Mouse (Mus musculus) brain, embryonic 14.5 days (tissue): Measurements from ENCODE around the gene Tet2. TPM values are rescaled to one million over a fixed set of nuclear protein-coding genes. Genes with fewer than 3 reads are reported as not detected.

Experiments used
- DNase-seq: peaks from one replicate; pipeline ENCODE4 v3.0.0-alpha.2; 2011; ENCODE audit warnings: low read depth
- CTCF ChIP-seq: fragments of 200-500 bp; IDR thresholded peaks from 2 replicates; pipeline ENCODE4 v1.5.1; 2012; ENCODE audit warnings: inconsistent platforms, mild to moderate bottlenecking, moderate library complexity, borderline replicate concordance; ENCODE audit not compliant: insufficient read depth, insufficient read length; ENCODE audit errors: extremely low read depth
- POLR2A ChIP-seq: fragments of 200-500 bp; IDR thresholded peaks from 2 replicates; pipeline ENCODE4 v1.6.1; 2012; ENCODE audit warnings: mild to moderate bottlenecking, inconsistent platforms, borderline replicate concordance; ENCODE audit not compliant: poor library complexity, insufficient read depth, insufficient read length, severe bottlenecking; ENCODE audit errors: extremely low read depth
- polyA plus RNA-seq: library from polyadenylated mRNA; depleted of rRNA; stranded (reverse); fragments of >200 nt; gene quantifications from 2 replicates; pipeline ENCODE4 v1.2.3, GENCODE M21; 2012

Gene Tet2
- polyA plus RNA-seq, 1 experiment, result 31.7 TPM

GRCm38 (mm10) chr3:133471101-133471500, 73.8 kb downstream of the Tet2 start:
- DNase-seq, result no peak
- no peak for TF ChIP-seq CTCF
- TF ChIP-seq POLR2A, result no peak

DNA sequence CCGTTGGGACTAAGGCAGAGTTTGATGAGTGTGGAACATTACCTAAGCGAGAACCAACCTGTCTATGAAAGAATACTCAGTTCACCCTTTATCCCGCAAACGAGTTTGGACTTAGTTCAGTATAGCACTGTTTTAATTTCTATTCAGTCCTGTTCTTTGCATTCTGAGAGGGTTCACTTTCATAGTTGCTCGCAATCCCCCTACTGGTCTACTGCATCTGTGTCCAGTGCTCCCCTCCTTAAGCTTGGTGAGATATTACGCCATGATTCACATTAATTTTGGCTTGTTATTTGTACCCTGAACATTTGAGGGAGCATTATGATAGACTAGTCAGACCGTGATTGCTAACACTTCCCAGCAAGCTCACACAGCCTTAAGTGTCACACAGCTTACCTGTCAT, 76.1 kb downstream of the Tet2 start:
- no peak for DNase-seq
- TF ChIP-seq POLR2A, result no peak
- TF ChIP-seq CTCF, result no peak

DNA sequence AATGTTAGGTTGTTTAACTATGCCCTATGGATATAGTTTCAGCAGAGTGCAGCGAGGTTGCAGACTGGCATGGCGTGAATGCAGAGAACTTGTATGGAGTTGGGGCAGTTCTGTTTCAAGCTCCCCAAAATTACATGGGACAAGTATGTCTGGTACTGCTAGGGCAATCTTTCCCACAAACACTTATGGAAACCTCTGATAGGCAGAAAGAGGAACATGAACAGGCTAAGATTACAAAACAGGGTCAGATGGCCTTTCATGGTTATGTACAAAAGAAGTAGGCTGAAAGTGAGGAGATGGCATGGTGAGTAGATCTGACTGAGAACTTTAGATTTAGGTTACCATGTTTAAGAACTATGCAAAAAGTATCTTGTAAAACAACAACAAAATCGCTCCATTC, 81.7 kb downstream of the Tet2 start:
- TF ChIP-seq POLR2A (no peak), CTCF (no peak)
- DNase-seq, result no peak

- no peak for TF ChIP-seq CTCF
- no peak for TF ChIP-seq POLR2A
Observed at GRCm38 (mm10) chr3:133462485-133462884, 82.5 kb downstream of the Tet2 start.

GRCm38 (mm10) chr3:133462059-133462458, 82.9 kb downstream of the Tet2 start:
- TF ChIP-seq CTCF (no peak), POLR2A (no peak)

More at GRCm38 (mm10) chr3:133462485-133462884, 82.5 kb downstream of the Tet2 start:
- no peak for DNase-seq

DNA sequence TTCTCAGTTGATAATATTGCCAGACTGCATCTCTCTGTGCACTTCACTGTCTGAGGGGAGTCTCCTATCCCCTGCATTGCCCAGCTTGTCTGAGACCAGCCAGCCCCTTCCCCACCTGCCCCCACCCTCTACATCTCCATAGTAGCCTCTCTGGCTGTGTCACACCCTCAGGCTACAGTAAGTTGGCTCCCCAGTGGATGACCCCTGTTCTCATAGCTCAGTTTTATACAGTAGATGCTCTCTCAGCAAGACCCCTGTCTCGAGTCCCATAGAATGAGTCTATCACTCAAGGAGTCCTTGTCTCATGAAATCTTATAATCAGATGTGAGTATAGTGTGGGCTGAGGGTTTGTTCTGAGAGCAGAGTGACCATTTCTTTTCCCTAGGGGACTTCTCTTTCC, 85.8 kb downstream of the Tet2 start:
- TF ChIP-seq POLR2A, result no peak
- TF ChIP-seq CTCF, result no peak
- no peak for DNase-seq

More at GRCm38 (mm10) chr3:133462059-133462458, 82.9 kb downstream of the Tet2 start:
- DNase-seq, result no peak

- no peak for DNase-seq
- TF ChIP-seq POLR2A (no peak), CTCF (no peak)
Observed at GRCm38 (mm10) chr3:133453896-133454295, 91.0 kb downstream of the Tet2 start.

DNA sequence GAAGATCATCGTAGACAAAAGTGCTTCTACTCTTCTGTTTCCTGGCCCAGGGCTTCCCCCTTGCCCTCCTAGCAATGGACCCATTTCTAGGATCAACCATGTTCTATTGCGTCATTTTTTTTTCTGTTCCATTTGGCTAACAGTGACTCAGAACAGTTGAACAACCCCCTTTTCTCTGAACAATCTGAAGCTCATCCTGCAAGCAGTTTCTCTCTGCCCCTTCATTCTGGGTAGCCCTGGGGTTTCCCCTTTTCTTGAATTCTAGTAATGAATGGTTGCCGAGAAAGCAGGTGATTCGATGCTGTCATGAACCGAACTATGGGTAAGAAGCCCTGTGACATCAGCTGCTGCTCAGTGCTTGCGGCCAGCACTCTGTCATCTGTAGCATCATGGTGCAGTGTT, 108.0 kb downstream of the Tet2 start:
- DNase-seq, result no peak
- TF ChIP-seq POLR2A (no peak), CTCF (no peak)

- DNase-seq, result no peak
- TF ChIP-seq CTCF (no peak), POLR2A (no peak)
Observed at GRCm38 (mm10) chr3:133436279-133436860, 108.6 kb downstream of the Tet2 start.

DNA sequence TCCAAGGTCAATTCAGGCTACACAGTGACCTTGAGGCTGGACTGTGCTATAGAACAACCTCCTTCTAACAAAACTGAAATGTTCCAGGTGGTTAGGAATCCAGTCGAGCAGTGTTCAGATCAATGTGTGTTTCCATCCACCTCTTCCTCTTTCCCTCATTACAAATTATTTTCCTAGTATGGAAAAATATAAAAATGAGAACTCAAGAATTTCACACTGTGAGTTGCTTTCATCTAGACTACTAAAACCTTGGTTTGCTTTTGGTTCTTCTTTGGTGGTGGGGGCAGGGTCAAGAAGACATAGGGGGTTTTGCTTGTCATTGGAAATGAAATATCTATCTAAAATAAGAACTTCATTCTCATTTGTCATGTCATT, 109.2 kb downstream of the Tet2 start:
- TF ChIP-seq CTCF (no peak), POLR2A (no peak)
- DNase-seq, result no peak

DNA sequence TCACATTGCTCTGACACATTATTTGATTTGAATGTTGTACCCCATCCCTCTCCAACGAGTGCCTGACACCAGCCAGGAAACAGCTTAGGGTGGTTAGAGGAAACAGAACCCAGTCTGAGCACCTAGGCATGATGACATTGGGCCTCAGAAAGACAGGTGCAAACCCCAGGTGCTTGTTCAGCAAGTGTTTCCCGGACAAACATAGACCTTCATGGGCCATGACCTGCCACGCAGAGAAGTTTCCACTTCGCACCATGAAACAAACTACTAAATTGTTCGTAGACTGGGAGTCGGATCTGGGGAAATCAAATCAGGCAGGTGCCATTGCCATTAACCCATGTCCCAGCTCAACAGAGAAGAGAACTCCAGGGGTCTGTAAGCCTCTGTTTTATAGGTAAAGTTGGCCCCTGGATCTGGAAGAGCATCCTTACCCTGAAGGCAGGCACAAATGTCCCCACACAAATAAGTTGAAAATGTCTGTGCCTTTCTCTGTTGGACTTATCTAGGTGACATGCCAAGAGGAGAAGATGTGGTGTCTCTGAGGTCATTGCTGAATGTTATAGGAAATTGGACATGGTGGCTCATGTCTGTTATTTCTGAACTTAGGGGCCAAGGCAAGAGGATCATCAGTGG, 109.7 kb downstream of the Tet2 start:
- no peak for DNase-seq
- no peak for TF ChIP-seq POLR2A
- no peak for TF ChIP-seq CTCF
